Mouse (Mus musculus): ENCODE data around the gene Snn.

The Snn gene

GRCm38 (mm10) chr16:11047130-11047529 is 13.6 kb upstream of the Snn start:
- DNase-seq (ENCODE audit: low spot score), result no peak

GRCm38 (mm10) chr16:11050226-11050625 is 10.5 kb upstream of the Snn start:
- no peak for DNase-seq (ENCODE audit: low spot score)

GRCm38 (mm10) chr16:11051134-11051533 is 9.6 kb upstream of the Snn start:
- no peak for DNase-seq (ENCODE audit: low spot score)

- no peak for DNase-seq (ENCODE audit: low spot score)
Observed at GRCm38 (mm10) chr16:11054409-11054808, 6.3 kb upstream of the Snn start.

GRCm38 (mm10) chr16:11054871-11055270 is 5.9 kb upstream of the Snn start:
- no peak for DNase-seq (ENCODE audit: low spot score)

- DNase-seq (ENCODE audit: low spot score), result no peak
Observed at GRCm38 (mm10) chr16:11055916-11056315, 4.8 kb upstream of the Snn start.

- DNase-seq (ENCODE audit: low spot score), result peak; percentile 72
Observed at GRCm38 (mm10) chr16:11062794-11063721, 2.3 kb downstream of the Snn start.

GRCm38 (mm10) chr16:11064341-11064740 is 3.6 kb downstream of the Snn start:
- no peak for DNase-seq (ENCODE audit: low spot score)

GRCm38 (mm10) chr16:11064742-11065141 is 4.0 kb downstream of the Snn start:
- DNase-seq (ENCODE audit: low spot score), result no peak

- DNase-seq (ENCODE audit: low spot score), result no peak
Observed at GRCm38 (mm10) chr16:11065431-11065830, 4.7 kb downstream of the Snn start.

- peak; percentile 96 for DNase-seq (ENCODE audit: low spot score)
Observed at GRCm38 (mm10) chr16:11066029-11066832, 5.5 kb downstream of the Snn start, which contains the start of gene Litaf. Litaf (minus strand) TSS chr16:11066157.

- DNase-seq (ENCODE audit: low spot score), result peak; percentile 45
Observed at GRCm38 (mm10) chr16:11066833-11067191, 6.1 kb downstream of the Snn start.

- DNase-seq (ENCODE audit: low spot score), result no peak
Observed at GRCm38 (mm10) chr16:11068666-11069065, 7.9 kb downstream of the Snn start.

GRCm38 (mm10) chr16:11069271-11069670 is 8.5 kb downstream of the Snn start:
- DNase-seq (ENCODE audit: low spot score), result no peak

- no peak for DNase-seq (ENCODE audit: low spot score)
Observed at GRCm38 (mm10) chr16:11069710-11070420, 9.1 kb downstream of the Snn start.

GRCm38 (mm10) chr16:11071176-11071575 is 10.4 kb downstream of the Snn start:
- DNase-seq (ENCODE audit: low spot score), result no peak

GRCm38 (mm10) chr16:11071887-11072286 is 11.1 kb downstream of the Snn start:
- no peak for DNase-seq (ENCODE audit: low spot score)

- DNase-seq (ENCODE audit: low spot score), result no peak
Observed at GRCm38 (mm10) chr16:11072454-11072853, 11.7 kb downstream of the Snn start.

GRCm38 (mm10) chr16:11073060-11073459 is 12.3 kb downstream of the Snn start:
- no peak for DNase-seq (ENCODE audit: low spot score)

GRCm38 (mm10) chr16:11077601-11078201 is 17.0 kb downstream of the Snn start:
- DNase-seq (ENCODE audit: low spot score), result no peak

GRCm38 (mm10) chr16:11078216-11078869 is 17.6 kb downstream of the Snn start:
- DNase-seq (ENCODE audit: low spot score), result no peak
